Mouse (Mus musculus) right cerebral cortex, postnatal 10 days (tissue): ENCODE data around the gene Scyl1.
A peak's percentile ranks its signal among the peaks of the same experiment; 100 is the strongest.

ENCODE experiments used
- DNase-seq, 2 experiments: peaks; one replicate each; pipeline ENCODE4 v3.0.0; 2021; ENCODE audit warnings: low spot score in 2 of 2

Gene Scyl1

GRCm38 (mm10) chr19:5742241-5742641 lies 29.0 kb downstream of the Scyl1 start:
- no peak for DNase-seq

- DNase-seq: peak; percentile 85 to 86
These were observed 29.5 kb downstream of the Scyl1 start for GRCm38 (mm10) chr19:5741641-5742240.

- DNase-seq: peak; percentile 85
These were observed 30.6 kb downstream of the Scyl1 start, which contains the start of gene Ltbp3 for GRCm38 (mm10) chr19:5740320-5741317. TSS of gene Ltbp3 (plus strand) at chr19:5740904.

- no peak for DNase-seq
These were observed 31.8 kb downstream of the Scyl1 start for GRCm38 (mm10) chr19:5739446-5739845.

GRCm38 (mm10) chr19:5734325-5734724 lies 36.9 kb downstream of the Scyl1 start:
- DNase-seq: no peak

GRCm38 (mm10) chr19:5731264-5731978 lies 39.8 kb downstream of the Scyl1 start:
- peak; percentile 96 for DNase-seq

- DNase-seq: peak; percentile 49 to 59
These were observed 40.7 kb downstream of the Scyl1 start for GRCm38 (mm10) chr19:5730314-5731186.

GRCm38 (mm10) chr19:5729444-5729815 lies 41.8 kb downstream of the Scyl1 start, which contains the start of gene Fam89b:
TSS of gene Fam89b (minus strand) at chr19:5729653.
- peak; percentile 91 for DNase-seq

GRCm38 (mm10) chr19:5728631-5729443 lies 42.4 kb downstream of the Scyl1 start:
- DNase-seq: peak; percentile 81 to 82

- DNase-seq: peak; percentile 84 to 91
These were observed 43.5 kb downstream of the Scyl1 start for GRCm38 (mm10) chr19:5727701-5728100.

- no peak for DNase-seq
These were observed 44.1 kb downstream of the Scyl1 start for GRCm38 (mm10) chr19:5726961-5727578.

- no peak for DNase-seq
These were observed 45.3 kb downstream of the Scyl1 start, which contains the start of gene Ehbp1l1 for GRCm38 (mm10) chr19:5725767-5726515. TSS of gene Ehbp1l1 (minus strand) at chr19:5726317.

- no peak for DNase-seq
These were observed 46.1 kb downstream of the Scyl1 start for GRCm38 (mm10) chr19:5725029-5725707.

- DNase-seq: peak in 1 of 2 experiments; percentile 63
These were observed 46.7 kb downstream of the Scyl1 start for GRCm38 (mm10) chr19:5724549-5724941.

- no peak for DNase-seq
These were observed 47.2 kb downstream of the Scyl1 start for GRCm38 (mm10) chr19:5723934-5724548.

- no peak for DNase-seq
These were observed 48.3 kb downstream of the Scyl1 start for GRCm38 (mm10) chr19:5722848-5723425.

- DNase-seq: no peak
These were observed 50.0 kb downstream of the Scyl1 start for GRCm38 (mm10) chr19:5721233-5721632.
